Mouse (Mus musculus): ENCODE data around the gene Mmp21.
A peak's percentile ranks its signal among the peaks of the same experiment; 100 is the strongest.
"Not testable (repeated sequence)": the region's sequence is repeated elsewhere in the genome, so short reads cannot be mapped to it uniquely, and the experiment has no call there.

Gene Mmp21

GRCm38 (mm10) chr7:133679961-133680360 lies at the start of gene Mmp21:
Gene Mmp21, minus strand, starts transcription at chr7:133680061.
- DNase-seq (ENCODE audit: inconsistent age in 2 of 2, low spot score in 1 of 2), result no peak

GRCm38 (mm10) chr7:133729351-133729750 lies 49.5 kb upstream of the Mmp21 start:
- DNase-seq (ENCODE audit: inconsistent age in 2 of 2, low spot score in 1 of 2), result no peak

- no peak for DNase-seq (ENCODE audit: inconsistent age in 2 of 2, low spot score in 1 of 2)
Measured at GRCm38 (mm10) chr7:133727027-133727426, 47.2 kb upstream of the Mmp21 start.

- no peak for DNase-seq (ENCODE audit: inconsistent age in 2 of 2, low spot score in 1 of 2)
Measured at GRCm38 (mm10) chr7:133725571-133725970, 45.7 kb upstream of the Mmp21 start.

- DNase-seq (ENCODE audit: inconsistent age in 2 of 2, low spot score in 1 of 2), result no peak
Measured at GRCm38 (mm10) chr7:133724844-133725243, 45.0 kb upstream of the Mmp21 start.

- no peak for DNase-seq (ENCODE audit: inconsistent age in 2 of 2, low spot score in 1 of 2)
Measured at GRCm38 (mm10) chr7:133720616-133721015, 40.8 kb upstream of the Mmp21 start.

GRCm38 (mm10) chr7:133718580-133718979 lies 38.7 kb upstream of the Mmp21 start:
- no peak for DNase-seq (ENCODE audit: inconsistent age in 2 of 2, low spot score in 1 of 2)

- no peak for DNase-seq (ENCODE audit: inconsistent age in 2 of 2, low spot score in 1 of 2)
Measured at GRCm38 (mm10) chr7:133715387-133715786, 35.5 kb upstream of the Mmp21 start.

- no peak for DNase-seq (ENCODE audit: inconsistent age in 2 of 2, low spot score in 1 of 2)
Measured at GRCm38 (mm10) chr7:133707301-133707700, 27.4 kb upstream of the Mmp21 start.

- DNase-seq (ENCODE audit: inconsistent age in 2 of 2, low spot score in 1 of 2), result no peak
Measured at GRCm38 (mm10) chr7:133703906-133704305, 24.0 kb upstream of the Mmp21 start.

GRCm38 (mm10) chr7:133702333-133702732 lies 22.5 kb upstream of the Mmp21 start:
- DNase-seq (ENCODE audit: inconsistent age in 2 of 2, low spot score in 1 of 2), result no peak

GRCm38 (mm10) chr7:133701366-133701765 lies 21.5 kb upstream of the Mmp21 start:
- DNase-seq (ENCODE audit: inconsistent age in 2 of 2, low spot score in 1 of 2), result no peak

- DNase-seq (ENCODE audit: inconsistent age in 2 of 2, low spot score in 1 of 2), result no peak
Measured at GRCm38 (mm10) chr7:133699885-133700284, 20.0 kb upstream of the Mmp21 start.

- no peak for DNase-seq (ENCODE audit: inconsistent age in 2 of 2, low spot score in 1 of 2)
Measured at GRCm38 (mm10) chr7:133698021-133698709, 18.3 kb upstream of the Mmp21 start.

GRCm38 (mm10) chr7:133685644-133686043 lies 5.8 kb upstream of the Mmp21 start:
- not testable (repeated sequence) for DNase-seq (ENCODE audit: inconsistent age in 2 of 2, low spot score in 1 of 2)

- no peak for DNase-seq (ENCODE audit: inconsistent age in 2 of 2, low spot score in 1 of 2)
Measured at GRCm38 (mm10) chr7:133684701-133685100, 4.8 kb upstream of the Mmp21 start.

- no peak for DNase-seq (ENCODE audit: inconsistent age in 2 of 2, low spot score in 1 of 2)
Measured at GRCm38 (mm10) chr7:133684110-133684509, 4.2 kb upstream of the Mmp21 start.

- DNase-seq (ENCODE audit: inconsistent age in 2 of 2, low spot score in 1 of 2), result no peak
Measured at GRCm38 (mm10) chr7:133683626-133684025, 3.8 kb upstream of the Mmp21 start.

- DNase-seq (ENCODE audit: inconsistent age in 2 of 2, low spot score in 1 of 2), result peak in 1 of 2 experiments; percentile 37
Measured at GRCm38 (mm10) chr7:133679439-133679838, 422 bp downstream of the Mmp21 start.

- no peak for DNase-seq (ENCODE audit: inconsistent age in 2 of 2, low spot score in 1 of 2)
Measured at GRCm38 (mm10) chr7:133678716-133679115, 1.1 kb downstream of the Mmp21 start.

GRCm38 (mm10) chr7:133676002-133676401 lies 3.9 kb downstream of the Mmp21 start:
- no peak for DNase-seq (ENCODE audit: inconsistent age in 2 of 2, low spot score in 1 of 2)

GRCm38 (mm10) chr7:133670846-133671245 lies 9.0 kb downstream of the Mmp21 start:
- no peak for DNase-seq (ENCODE audit: inconsistent age in 2 of 2, low spot score in 1 of 2)

GRCm38 (mm10) chr7:133669946-133670345 lies 9.9 kb downstream of the Mmp21 start:
- no peak for DNase-seq (ENCODE audit: inconsistent age in 2 of 2, low spot score in 1 of 2)

Data from adrenal gland, adult (tissue).